Mouse (Mus musculus) kidney, adult 2 months (tissue): ENCODE results near the gene Gpc3. TPM values are rescaled to one million over a fixed set of nuclear protein-coding genes. Genes with fewer than 3 reads are reported as not detected.

Experiments used
- DNase-seq: peaks from one replicate; pipeline ENCODE4 v3.0.0; 2021
- H3K27ac ChIP-seq: fragments of 200-500 bp; 2 replicates; pipeline ENCODE4 v1.5.1; 2012; ENCODE audit warnings: low read depth, low read length, control low read depth, inconsistent platforms; ENCODE audit not compliant: insufficient read depth
- H3K27me3 ChIP-seq: fragments of 200-500 bp; replicated peaks from 2 replicates; pipeline ENCODE4 v1.6.1; 2012; ENCODE audit warnings: mild to moderate bottlenecking, moderate library complexity, low read length, inconsistent platforms; ENCODE audit not compliant: control insufficient read depth, insufficient read depth
- H3K36me3 ChIP-seq: fragments of 200-500 bp; 2 replicates; pipeline ENCODE4 v1.6.1; 2012; ENCODE audit warnings: mild to moderate bottlenecking, moderate library complexity, low read length, inconsistent platforms; ENCODE audit not compliant: control insufficient read depth, insufficient read depth
- H3K4me1 ChIP-seq: fragments of 200-500 bp; 2 replicates; pipeline ENCODE4 v1.6.1; 2011; ENCODE audit warnings: low read length; ENCODE audit not compliant: control insufficient read depth, insufficient read depth
- H3K4me3 ChIP-seq: fragments of 200-500 bp; 2 replicates; pipeline ENCODE4 v1.5.1; 2011; ENCODE audit warnings: mild to moderate bottlenecking, low read depth, low read length, control low read depth; ENCODE audit not compliant: insufficient read depth
- CTCF ChIP-seq: fragments of 200-500 bp; conservative IDR thresholded peaks from 2 replicates; pipeline ENCODE4 v1.5.1; 2011; ENCODE audit warnings: low read depth, mild to moderate bottlenecking, control low read depth, low read length, moderate library complexity, mixed read lengths; ENCODE audit not compliant: insufficient read depth, insufficient read length
- POLR2A ChIP-seq: fragments of 200-500 bp; IDR thresholded peaks from one replicate; pipeline ENCODE4 v1.6.1; 2011; ENCODE audit warnings: low read depth, low read length, control low read depth
- WGBS: fragments of 180-500 bp; shearing (Covaris S2); methylation state at CpG from one replicate; pipeline ENCODE4 v1.1.7; 2018; 5-methylcytosine and 5-hydroxymethylcytosine counted together
- polyA plus RNA-seq: library from polyadenylated mRNA; depleted of rRNA; stranded (reverse); fragments of >200 nt; gene quantifications from 2 replicates; pipeline ENCODE4 v1.2.3, GENCODE M21; 2012

The Gpc3 gene
- polyA plus RNA-seq, 1 experiment = 27.2 TPM

GRCm38 (mm10) chrX:52532124-52532523 is 81.6 kb downstream of the Gpc3 start:
- no peak overlapping the region for H3K27ac ChIP-seq
- no peaks in the 10 kb centered on the region for H3K36me3 ChIP-seq
- H3K4me3 ChIP-seq = no peak overlapping the region
- H3K4me1 ChIP-seq = no peaks in the 10 kb centered on the region; the same call in 1 of the 2 replicates
- DNase-seq = no peak
- no peaks in the 10 kb centered on the region for H3K27me3 ChIP-seq
- TF ChIP-seq POLR2A = no peak
- TF ChIP-seq CTCF = no peak
- WGBS = 82% methylated on average over 2 of the region's 2 CpGs

GRCm38 (mm10) chrX:52526086-52526485 is 87.7 kb downstream of the Gpc3 start:
- Histone ChIP-seq H3K27me3 (no peaks in the 10 kb centered on the region), H3K4me3 (no peak overlapping the region), H3K27ac (no peak overlapping the region), H3K36me3 (no peaks in the 10 kb centered on the region), H3K4me1 (no peaks in the 10 kb centered on the region)
- TF ChIP-seq CTCF (no peak), POLR2A (no peak)
- no peak for DNase-seq
- whole genome bisulfite sequencing = 83% methylated on average over 5 of the region's 5 CpGs

GRCm38 (mm10) chrX:52525132-52525531 is 88.6 kb downstream of the Gpc3 start:
- no peak for DNase-seq
- no peaks in the 10 kb centered on the region for H3K36me3 ChIP-seq
- H3K4me1 ChIP-seq = no peaks in the 10 kb centered on the region
- H3K27me3 ChIP-seq = no peaks in the 10 kb centered on the region
- no peak overlapping the region for H3K27ac ChIP-seq
- no peak for TF ChIP-seq POLR2A
- TF ChIP-seq CTCF = no peak
- 90% methylated on average over 3 of the region's 3 CpGs for WGBS
- H3K4me3 ChIP-seq = no peak overlapping the region

- Histone ChIP-seq H3K27ac (no peak overlapping the region), H3K4me1 (no peaks in the 10 kb centered on the region), H3K27me3 (no peaks in the 10 kb centered on the region), H3K4me3 (no peak overlapping the region), H3K36me3 (no peaks in the 10 kb centered on the region)
- no peak for TF ChIP-seq POLR2A
- TF ChIP-seq CTCF = no peak
- DNase-seq = no peak
- WGBS = 42% methylated on average over 3 of the region's 3 CpGs
Measured at GRCm38 (mm10) chrX:52514553-52514952, 99.2 kb downstream of the Gpc3 start.

- no peaks in the 10 kb centered on the region for H3K4me1 ChIP-seq
- WGBS = 82% methylated on average over 4 of the region's 4 CpGs
- no peaks in the 10 kb centered on the region for H3K27me3 ChIP-seq
- no peak for DNase-seq
- TF ChIP-seq POLR2A (no peak), CTCF (no peak)
- no peak overlapping the region for H3K4me3 ChIP-seq
- H3K27ac ChIP-seq = no peak overlapping the region
- H3K36me3 ChIP-seq = no peaks in the 10 kb centered on the region
Measured at GRCm38 (mm10) chrX:52511151-52511550, 102.6 kb downstream of the Gpc3 start.

- TF ChIP-seq POLR2A = no peak
- no peak for TF ChIP-seq CTCF
- Histone ChIP-seq H3K4me1 (no peaks in the 10 kb centered on the region), H3K27me3 (no peaks in the 10 kb centered on the region), H3K27ac (no peak overlapping the region), H3K36me3 (no peaks in the 10 kb centered on the region), H3K4me3 (no peak overlapping the region)
- DNase-seq = no peak
- 55% methylated on average over 3 of the region's 3 CpGs for WGBS
Measured at GRCm38 (mm10) chrX:52503857-52504256, 109.9 kb downstream of the Gpc3 start.

GRCm38 (mm10) chrX:52489461-52489860 is 124.3 kb downstream of the Gpc3 start:
- Histone ChIP-seq H3K4me1 (no peaks in the 10 kb centered on the region), H3K36me3 (no peaks in the 10 kb centered on the region), H3K4me3 (no peak overlapping the region), H3K27ac (no peak overlapping the region), H3K27me3 (no peaks in the 10 kb centered on the region)
- TF ChIP-seq CTCF (no peak), POLR2A (no peak)
- no peak for DNase-seq
- 75% methylated on average over 4 of the region's 4 CpGs for WGBS
